Mouse (Mus musculus): ENCODE data around the gene Cdc42ep4.

The Cdc42ep4 gene

DNA sequence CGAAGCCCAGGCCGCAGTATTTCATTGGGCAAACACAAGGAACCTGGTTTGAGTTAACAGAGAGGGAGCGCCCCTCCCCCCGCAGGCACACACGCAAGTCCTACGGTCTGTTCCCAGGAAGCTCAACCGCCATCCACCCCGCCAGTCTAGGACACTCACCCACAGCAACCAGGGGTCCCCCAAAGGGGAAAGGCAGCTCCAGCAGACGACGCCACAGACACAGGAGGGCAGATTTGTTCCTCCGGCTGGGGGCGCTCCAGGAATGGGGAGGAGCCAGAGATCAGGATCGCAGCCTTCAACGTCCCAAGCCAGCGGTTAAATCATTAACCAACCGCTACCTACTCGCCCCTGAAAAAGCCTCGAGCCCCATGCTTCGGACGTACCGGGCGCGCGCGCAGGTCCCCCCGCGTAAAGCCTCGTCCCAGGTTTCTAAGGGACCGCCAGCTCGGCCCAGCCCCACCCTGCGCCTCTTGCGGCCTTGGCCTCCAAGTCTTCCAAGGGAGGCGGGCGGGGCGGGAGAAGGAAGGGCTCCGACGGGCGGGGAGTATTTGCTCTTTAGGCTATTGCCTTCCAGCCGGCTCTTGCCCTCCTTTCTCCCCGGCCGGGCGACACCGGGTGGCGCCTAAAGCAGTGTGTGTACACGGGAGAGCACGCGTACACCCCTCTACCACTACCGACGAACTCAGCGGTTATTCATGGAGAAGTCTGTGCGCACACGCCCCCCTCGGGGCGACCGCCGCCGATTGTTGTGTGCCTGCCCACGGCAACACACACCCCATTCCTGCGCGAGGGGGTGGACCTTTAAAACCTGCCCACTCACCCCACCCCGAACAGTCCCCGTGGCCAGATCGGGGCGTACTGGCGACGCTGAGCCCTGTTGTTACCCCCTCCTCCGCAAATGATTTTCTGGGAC lies 854 bp downstream of the Cdc42ep4 start:
- in situ Hi-C loops (cut with MboI, MseI), result loop anchor here (10.0 kb wide), 1 partner anchor 66 kb away; the partner anchor contains the start of genes D11Wsu47e and Fam104a

DNA sequence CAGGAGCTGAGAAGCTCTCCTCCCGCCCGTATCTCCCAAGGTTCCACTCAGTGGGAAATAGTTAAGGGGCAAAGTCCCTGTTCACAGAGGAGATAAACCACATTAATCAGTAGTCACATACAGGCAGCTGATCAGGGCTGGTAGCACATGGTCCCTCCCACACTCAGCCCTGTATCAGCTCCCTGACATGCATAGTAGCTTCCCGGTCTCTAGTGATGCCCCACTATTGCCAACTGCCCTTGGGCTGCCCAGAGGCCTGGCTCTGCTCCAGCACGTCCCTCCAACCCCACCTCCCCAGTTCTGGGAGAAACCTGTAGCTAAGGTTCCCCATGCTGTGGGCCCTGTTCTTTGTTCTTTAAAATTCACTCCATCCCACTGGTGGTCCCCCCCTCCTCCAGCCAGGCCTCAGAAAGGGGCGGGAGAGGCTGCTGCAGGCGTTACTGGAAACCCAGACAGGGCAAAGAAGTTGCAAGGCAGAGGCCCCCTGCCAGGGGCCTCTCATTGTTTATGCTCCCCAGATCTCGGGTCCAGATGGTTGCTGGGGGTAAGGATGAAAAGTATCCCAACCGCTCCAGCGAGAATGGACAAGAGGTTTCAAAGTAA lies 1.8 kb downstream of the Cdc42ep4 start:
- in situ Hi-C loops (cut with MboI, MseI), result loop anchor here (10.0 kb wide), 1 partner anchor 65 kb away; the partner anchor contains the start of genes D11Wsu47e and Fam104a

DNA sequence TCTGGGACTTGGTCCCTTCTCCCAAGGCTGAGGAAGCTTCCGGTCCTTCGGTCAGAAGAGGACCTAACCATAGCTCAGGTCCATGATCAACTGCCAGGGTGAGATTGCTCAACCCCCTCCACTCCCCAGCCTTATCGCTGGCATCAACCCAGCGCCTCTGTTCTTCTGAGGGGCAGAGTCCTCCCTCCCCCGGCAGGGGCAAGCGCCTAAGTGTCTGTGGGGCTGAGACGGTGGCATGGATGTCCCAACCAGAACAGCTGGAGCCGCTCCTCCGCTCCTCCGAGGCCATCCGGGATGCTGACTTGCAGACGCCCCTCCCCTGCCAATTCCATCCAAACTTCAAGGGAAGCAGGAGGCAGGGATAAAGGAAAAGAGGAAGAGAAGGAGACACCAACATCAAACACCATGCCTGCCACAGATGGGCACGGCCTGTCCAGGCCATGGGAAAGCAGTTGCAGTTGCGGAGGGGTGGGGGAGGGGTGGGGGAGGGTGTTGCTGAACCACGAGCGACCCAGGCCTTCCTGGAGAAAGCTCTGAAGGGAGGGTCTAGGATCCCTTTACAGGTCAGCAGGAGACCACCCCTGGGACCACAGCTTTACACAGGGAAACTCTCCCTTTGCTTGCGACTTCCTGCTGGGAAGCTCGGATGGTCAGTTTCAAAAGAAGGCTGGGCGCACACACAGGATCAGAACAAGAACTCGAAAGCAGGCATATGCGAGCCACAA lies 2.7 kb downstream of the Cdc42ep4 start:
- in situ Hi-C loops (cut with MboI, MseI), result no loop called here

DNA sequence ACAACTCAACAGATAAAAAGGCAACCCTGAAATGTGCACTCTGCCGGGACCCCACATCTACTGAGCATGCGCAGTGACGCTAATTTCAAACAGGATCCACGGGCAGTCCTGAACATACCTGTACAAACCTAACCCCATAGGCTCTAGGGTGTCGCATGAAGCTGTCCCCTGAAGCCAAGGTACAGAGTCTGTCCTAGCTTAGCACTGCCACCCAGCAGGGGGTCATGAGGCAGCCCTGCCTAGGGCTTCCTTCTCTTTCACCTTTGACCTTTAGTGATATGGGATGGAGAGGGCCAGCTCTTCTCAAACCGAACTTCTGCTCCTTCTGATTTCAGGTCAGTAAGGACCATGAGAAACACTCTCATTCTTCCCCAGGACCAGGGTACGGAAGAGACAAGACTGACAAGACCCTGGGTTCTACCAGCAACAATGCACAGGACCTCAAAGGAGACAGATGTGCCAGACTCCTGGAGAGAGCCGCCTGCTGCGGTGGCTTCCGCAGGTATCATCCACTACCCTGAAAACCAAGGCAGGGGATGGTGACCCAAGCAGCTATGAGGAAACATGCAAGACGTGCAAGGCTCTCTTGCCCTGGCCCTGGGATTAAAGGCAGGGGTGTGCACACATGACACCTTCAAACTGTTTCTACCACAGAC lies 3.8 kb downstream of the Cdc42ep4 start:
- in situ Hi-C loops (cut with MboI, MseI), result no loop called here

DNA sequence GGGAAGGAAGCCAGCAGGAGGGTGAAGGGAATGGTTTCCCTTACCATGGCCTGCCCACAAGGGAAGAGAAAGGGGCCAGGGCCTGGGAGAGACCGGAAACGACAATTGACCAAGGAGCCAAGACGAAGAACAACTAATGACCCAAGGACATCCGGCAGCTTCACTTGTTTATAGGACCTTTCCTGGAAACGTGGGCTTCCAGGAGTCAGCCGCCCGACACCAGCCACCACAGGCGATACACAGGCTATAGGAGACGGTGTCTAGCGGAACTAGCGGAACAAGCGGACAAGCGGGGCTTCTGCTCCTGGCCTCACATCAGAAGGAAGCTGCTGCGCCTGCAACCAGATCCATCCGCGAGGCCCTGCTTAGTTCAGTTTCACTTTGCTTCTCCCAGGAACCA lies 4.6 kb downstream of the Cdc42ep4 start:
- in situ Hi-C loops (cut with MboI, MseI), result no loop called here

DNA sequence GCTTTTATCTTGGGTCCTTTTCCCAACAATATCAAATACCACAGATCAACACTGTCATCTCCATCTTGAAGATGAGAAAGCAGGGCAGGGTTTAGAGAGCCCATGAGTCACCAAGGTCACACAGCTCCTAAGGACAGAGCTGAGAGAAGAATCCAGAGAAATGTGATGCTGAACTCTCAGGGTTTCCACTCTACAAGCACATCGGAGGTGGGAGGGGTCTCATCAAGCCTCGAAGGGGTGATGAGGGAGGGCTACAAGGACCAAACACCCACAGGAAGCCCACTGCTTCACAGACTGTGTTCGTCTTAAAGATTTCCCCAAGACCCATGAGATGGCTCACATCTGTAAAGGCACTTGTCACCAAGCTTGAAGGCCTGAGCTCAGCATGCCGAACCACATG lies 5.7 kb downstream of the Cdc42ep4 start:
- in situ Hi-C loops (cut with MboI, MseI), result no loop called here

DNA sequence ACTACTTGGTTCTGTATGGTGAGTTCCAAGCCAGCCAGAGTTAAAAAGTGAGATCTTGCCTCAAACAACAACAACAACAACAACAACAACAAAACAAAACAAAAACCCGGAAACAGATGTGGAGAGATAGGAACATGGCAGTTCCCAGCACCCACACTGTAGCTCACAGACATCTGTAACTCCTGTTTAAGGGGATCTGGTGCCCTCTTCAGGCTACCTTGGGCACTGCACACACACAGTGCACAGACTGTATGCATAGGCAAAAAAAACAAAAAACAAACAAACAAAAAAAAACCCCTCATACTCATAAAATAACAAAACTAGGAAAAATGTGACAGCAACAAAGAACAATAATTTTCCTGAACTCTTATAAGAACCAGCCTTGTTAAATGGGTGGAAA lies 8.7 kb downstream of the Cdc42ep4 start:
- in situ Hi-C loops (cut with MboI, MseI), result loop anchor here (5.0 kb wide), 1 partner anchor 96 kb away; the partner anchor contains the start of gene Cog1

DNA sequence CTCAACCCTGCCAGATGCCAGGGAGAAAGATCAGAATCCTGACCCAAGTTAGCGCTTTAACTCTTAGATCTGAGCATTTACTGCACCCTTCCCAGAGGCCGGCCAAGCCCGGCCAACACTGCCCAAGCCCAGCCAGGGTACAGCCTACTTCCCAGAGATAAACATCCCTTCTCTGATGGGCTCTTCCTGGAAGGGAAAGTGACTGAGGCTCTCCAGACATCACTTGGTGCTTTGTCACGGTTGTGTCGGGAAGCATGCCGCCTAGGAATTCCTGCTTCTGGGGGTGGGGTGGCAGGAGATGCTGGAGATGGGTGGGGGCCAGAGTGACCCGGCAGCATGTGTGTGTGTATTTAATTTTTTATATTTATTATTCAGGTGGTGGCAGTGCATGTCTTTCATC lies 11.6 kb downstream of the Cdc42ep4 start:
- in situ Hi-C loops (cut with MboI, MseI), result loop anchor here (5.0 kb wide), 1 partner anchor 93 kb away; the partner anchor contains the start of gene Cog1

DNA sequence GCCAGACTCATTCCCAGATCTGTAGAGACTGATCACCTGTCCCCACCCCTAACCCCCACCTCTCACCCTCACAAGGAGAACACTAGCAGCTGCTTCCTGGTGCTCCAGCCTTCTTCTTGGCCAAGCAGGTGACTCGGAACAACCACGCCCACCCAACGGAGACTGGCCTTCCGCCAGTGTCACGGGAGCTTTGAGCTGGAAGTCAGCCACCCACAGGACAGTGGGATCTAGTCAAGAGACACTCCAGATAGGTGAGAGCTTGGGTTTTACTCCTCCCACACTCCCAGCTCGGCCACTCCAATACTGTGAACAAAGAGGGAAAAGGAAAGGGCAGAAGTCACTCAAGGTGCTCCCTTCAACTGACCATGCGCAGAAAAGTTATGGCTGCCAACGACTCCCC lies 12.5 kb downstream of the Cdc42ep4 start:
- in situ Hi-C loops (cut with MboI, MseI), result loop anchor here (5.0 kb wide), 1 partner anchor 88 kb away; no protein-coding TSS in a partner anchor

DNA sequence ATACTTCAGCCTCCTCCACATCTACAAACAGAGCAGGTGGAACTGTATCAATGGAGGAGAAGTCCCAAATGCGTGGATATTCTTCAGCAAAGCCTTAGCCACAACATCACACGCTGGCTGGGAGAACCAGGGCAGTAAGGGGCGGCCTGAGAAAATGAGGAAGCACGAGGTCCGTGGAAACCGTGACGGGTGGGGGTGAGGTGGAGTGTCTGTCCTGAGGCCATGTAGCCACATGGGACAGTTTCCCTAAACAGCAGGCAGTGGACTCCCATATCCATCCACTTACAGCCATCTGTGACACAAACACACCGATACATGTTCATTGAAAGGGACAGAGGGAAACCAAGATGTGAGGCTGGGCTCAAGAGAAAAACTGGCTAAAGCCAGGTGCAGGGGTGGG lies 13.8 kb downstream of the Cdc42ep4 start:
- in situ Hi-C loops (cut with MboI, MseI), result loop anchor here (5.0 kb wide), 1 partner anchor 89 kb away; no protein-coding TSS in a partner anchor

DNA sequence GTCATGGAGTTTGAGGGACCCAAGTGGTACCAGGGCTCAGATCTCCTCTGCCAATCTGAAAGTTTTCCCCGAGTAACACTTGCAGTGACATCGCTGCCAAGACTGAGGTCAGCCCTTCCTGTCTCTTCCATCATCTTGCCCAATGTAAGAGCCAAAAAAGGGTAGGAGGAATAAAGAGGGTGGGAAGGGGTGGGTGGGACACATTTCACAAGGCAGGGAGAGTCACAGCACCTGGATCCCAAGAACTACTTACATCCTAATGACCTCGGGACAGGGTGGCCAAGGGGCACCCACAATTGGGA lies 14.2 kb downstream of the Cdc42ep4 start:
- in situ Hi-C loops (cut with MboI, MseI), result loop anchor here (5.0 kb wide), 1 partner anchor 90 kb away; no protein-coding TSS in a partner anchor

DNA sequence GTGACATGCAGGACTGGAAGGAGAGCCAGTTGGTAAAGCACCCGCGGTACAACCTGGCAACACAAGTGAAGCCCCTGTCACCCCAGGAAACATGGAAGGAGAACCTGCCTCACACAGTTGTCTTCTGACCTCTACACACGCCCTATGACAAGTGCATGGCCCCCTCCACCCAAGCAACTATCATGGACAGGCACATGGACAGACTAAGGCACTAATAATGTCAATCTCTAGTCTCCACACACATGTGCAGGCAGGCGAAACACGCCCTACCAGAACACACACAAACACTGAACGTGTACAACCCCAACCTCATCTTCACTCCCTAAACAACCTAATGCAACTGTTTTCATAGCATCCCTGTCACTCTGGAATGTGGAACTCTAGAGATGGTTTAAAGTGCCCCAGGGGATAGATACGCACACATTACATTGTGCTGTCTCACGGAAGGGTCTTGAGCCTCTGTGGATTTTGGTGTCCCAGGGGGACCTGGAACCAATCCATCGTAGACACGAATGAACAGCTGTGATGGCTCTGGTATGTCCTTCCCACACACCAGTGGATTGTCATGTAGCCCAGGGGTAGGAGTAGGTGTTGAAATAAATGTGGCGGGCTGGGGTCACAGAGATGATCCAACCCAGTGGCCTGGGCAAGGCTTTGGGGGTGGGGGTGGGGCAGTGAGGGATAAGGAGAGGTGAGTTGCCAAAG lies 14.7 kb downstream of the Cdc42ep4 start:
- in situ Hi-C loops (cut with MboI, MseI), result loop anchor here (5.0 kb wide), 1 partner anchor 90 kb away; no protein-coding TSS in a partner anchor

DNA sequence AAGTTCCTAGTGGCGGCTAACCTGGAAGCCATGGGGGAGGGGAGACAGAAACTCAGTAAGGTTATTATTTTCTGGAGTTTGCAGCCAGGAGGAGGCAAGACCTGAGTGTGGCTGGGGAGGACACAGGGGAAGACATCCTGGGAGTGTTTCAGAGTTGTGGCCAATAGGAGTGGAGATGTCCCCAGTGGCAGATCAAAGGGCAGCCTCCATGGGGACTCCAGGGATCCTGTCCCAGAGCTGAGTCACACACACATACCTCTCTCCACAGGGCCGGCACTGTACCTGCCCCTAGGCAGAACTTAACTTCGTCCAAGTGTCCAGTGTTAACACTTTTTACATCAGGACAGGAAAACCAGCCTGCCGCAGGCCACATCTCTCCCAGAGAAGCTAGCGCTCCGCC lies 16.5 kb downstream of the Cdc42ep4 start:
- in situ Hi-C loops (cut with MboI, MseI), result loop anchor here (5.0 kb wide), 1 partner anchor 92 kb away; no protein-coding TSS in a partner anchor

DNA sequence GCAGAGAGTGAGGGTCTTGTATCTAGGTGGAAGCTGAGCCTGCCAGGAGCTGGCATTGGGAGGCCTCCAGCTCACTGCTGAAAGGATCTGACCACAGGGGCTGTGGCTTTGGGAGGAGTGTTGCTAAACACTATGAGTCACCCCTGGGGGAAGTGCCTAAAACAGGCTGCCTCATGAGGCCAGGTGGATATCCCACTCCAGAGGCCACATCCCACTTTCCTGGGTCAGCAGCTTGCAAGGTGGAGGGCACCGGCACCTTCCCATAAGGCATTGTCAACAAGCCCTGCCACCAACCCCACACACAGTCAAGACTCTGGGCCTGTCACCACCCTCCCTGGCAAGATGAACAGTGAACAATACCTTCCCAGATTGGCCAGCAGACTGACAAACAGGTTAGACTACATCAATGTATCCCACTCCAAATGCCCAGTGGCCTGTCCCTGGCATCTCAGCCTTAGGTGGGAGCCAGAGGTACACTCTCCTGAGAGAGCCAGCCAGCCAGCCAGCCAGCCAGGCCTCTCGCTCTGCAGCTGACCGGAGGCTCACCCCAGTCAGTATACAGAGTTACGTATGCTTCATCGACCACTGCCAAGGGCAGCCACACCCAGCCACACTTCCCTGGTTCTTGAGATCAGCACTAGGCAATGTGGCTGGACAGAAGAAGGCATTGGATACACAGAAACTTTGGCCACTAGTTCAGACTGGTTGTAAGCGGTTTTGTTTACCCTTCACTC lies 17.9 kb downstream of the Cdc42ep4 start:
- in situ Hi-C loops (cut with MboI, MseI), result no loop called here

DNA sequence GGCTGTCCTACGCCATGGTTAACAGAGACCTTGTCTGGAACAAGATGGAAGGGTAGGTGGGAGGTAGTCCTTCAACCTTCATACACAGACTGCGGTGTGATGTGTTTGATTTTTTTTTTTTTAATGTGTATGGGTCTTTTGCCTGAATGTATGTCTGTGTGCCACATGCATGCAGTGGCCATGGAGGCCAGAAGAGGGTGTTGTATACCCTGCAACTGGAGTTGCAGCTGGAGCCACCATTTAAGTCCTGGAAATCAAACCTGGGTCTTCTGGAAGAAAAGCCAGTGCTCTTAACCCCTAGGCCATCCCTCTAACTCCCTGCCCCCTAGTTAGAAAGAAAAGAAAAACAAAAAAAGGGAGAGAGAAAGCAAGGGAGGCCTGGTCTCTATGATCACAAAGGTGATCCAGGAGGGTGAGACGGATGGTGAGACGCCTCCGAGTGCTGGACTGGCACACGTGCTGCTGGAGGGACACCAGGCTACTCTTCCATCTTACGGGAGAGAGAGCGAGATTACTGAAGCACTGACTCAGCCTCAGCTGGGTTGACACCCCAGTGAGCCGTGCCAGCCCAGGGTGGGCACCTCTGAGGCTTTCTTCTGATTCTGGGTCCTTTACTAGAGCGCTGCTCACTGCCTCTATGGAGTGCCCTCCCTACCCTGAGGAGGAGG lies 19.6 kb downstream of the Cdc42ep4 start:
- in situ Hi-C loops (cut with MboI, MseI), result no loop called here

DNA sequence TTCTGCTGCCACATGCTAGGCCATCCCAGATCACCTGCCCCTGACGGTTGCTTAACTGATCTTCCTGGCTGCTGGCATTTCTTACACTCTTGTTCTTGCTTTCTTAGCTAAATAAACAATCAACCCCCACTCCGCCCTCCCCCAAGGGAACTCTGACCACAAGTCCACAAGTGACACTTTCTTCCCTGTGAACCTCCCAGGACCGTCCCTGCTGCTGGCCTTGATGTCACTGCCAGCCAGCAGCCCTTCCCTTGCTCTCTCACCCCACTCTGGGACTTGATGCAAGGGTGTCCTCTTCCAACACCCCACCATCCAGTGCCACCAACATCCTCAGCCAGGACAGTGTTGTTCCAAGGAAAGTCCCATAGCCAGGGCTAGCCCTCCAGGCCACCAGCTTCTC lies 20.8 kb downstream of the Cdc42ep4 start:
- in situ Hi-C loops (cut with MboI, MseI), result no loop called here

DNA sequence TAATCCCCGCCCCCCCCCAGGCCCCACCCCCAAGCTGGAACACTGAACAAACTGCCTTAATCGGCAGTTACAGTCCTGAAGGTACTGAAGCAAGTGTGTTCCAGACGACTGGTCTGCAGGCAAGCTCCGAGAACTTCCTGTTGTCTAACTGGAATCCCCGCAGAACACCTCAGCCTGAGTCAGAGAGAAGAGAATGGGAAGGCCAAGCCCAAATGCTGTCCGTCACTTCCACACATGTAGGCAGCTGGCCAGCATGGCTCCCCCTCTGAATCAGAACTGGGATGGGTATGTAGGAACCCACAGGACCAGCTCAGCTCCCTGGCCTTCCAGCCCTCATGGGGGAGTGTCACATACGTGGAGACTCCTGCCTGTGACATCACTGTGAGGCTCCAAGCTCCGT lies 21.8 kb downstream of the Cdc42ep4 start:
- in situ Hi-C loops (cut with MboI, MseI), result no loop called here

DNA sequence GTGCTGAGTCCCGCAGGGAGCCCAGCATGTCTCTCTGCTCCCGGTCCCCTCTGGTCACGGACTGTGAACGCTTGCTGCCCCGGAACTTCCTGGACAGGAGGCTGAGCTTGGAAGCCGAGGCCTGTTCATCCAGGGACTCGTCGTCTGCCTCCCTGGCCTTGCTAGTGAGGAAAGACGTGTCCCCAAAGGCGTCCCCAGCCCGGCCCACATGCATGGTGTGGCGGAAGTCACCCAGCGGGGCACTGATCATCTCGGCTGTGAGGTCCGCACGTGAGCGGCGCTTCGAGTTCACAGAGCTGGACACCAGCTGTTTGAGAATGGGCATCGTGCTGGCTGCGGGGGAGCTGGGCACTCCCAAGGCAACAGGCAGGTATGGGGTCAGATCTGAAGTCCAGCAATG lies 22.4 kb downstream of the Cdc42ep4 start:
- in situ Hi-C loops (cut with MboI, MseI), result no loop called here

DNA sequence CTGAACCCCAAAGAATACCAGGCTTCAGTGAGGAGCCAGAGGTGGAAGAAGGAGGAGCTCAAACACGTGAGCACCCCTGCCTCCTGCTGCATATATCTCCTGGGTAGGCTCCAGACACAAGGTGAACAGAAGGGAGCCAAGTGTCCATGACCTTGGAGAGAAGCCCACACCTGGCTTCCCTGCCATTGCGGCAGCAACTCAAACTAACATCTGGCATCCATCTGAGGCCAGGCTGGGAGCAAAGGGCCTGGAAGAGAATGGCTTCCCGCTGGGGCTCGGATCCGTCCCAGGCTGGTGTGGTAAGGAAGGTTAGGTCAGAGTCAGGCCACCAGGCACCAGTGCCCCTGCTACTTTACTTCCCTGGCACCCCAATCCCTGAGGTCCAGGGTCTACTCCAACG lies 23.7 kb downstream of the Cdc42ep4 start:
- in situ Hi-C loops (cut with MboI, MseI), result no loop called here

Data from T-helper 2 cell (primary cell).